Mouse (Mus musculus) forebrain, embryonic 16.5 days (tissue): Measurements from ENCODE around the gene Parp8. TPM values are rescaled to one million over a fixed set of nuclear protein-coding genes. Genes with fewer than 3 reads are reported as not detected.

Experiments
- ATAC-seq: fragments of 200-750 bp; cut with Nextera tagmentation; 2 replicates; pipeline ENCODE4 v1.8.0; 2017; ENCODE audit warnings: mild to moderate bottlenecking, moderate library complexity
- H3K27ac ChIP-seq: fragments of 300-500 bp; sonication (generic); 2 replicates; pipeline ENCODE4 v1.5.1; 2014; ENCODE audit warnings: low read length, control low read depth
- H3K27me3 ChIP-seq: fragments of 300-500 bp; sonication (generic); replicated peaks from 2 replicates; pipeline ENCODE4 v1.6.1; 2014; ENCODE audit warnings: low read length; ENCODE audit not compliant: control insufficient read depth, insufficient read depth
- H3K36me3 ChIP-seq: fragments of 300-500 bp; sonication (generic); 2 replicates; pipeline ENCODE4 v1.6.1; 2014; ENCODE audit not compliant: control insufficient read depth, insufficient read depth
- H3K4me1 ChIP-seq: fragments of 300-500 bp; sonication (generic); replicated peaks from 2 replicates; pipeline ENCODE4 v1.6.1; 2014; ENCODE audit warnings: low read length; ENCODE audit not compliant: control insufficient read depth, insufficient read depth
- H3K4me2 ChIP-seq: fragments of 300-500 bp; sonication (generic); 2 replicates; pipeline ENCODE4 v1.6.1; 2014; ENCODE audit warnings: mild to moderate bottlenecking, low read length, control low read depth
- H3K4me3 ChIP-seq: fragments of 300-500 bp; sonication (generic); replicated peaks from 2 replicates; pipeline ENCODE4 v1.5.1; 2014; ENCODE audit warnings: mild to moderate bottlenecking, low read length, control low read depth
- H3K9ac ChIP-seq: fragments of 300-500 bp; sonication (generic); replicated peaks from 2 replicates; pipeline ENCODE4 v1.6.1; 2014; ENCODE audit warnings: low read depth, low read length, control low read depth
- H3K9me3 ChIP-seq: fragments of 300-500 bp; sonication (generic); 2 replicates; pipeline ENCODE4 v1.6.1; 2016; ENCODE audit warnings: low read length; ENCODE audit not compliant: control insufficient read depth
- WGBS: fragments of 180-500 bp; shearing (Covaris S2); extraction: QIAGEN DNeasy Blood & Tissue Kit; methylation state at CpG from one replicate; pipeline ENCODE4 v1.1.7; 2014; 5-methylcytosine and 5-hydroxymethylcytosine counted together
- polyA plus RNA-seq: library from polyadenylated mRNA; unstranded; fragments of >200 nt; fragmentation: Nextera tagmentation; extraction: Ambion mirVana; gene quantifications from 2 replicates; pipeline ENCODE4 v1.2.1, GENCODE M21; 2015

Parp8 gene
- polyA plus RNA-seq, 1 experiment from 2014 or later = 24.1 TPM

- no peak for ATAC-seq
- WGBS = 68% methylated on average over 7 of the region's 7 CpGs
- Histone ChIP-seq H3K9ac (no peak overlapping the region), H3K27ac (no peak overlapping the region), H3K9me3 (no peaks in the 10 kb centered on the region), H3K36me3 (no peaks in the 10 kb centered on the region), H3K4me3 (no peak overlapping the region), H3K4me2 (no peak overlapping the region), H3K27me3 (no peaks in the 10 kb centered on the region), H3K4me1 (peaks cover 3% of the 10 kb centered on the region; the same call in 1 of the 2 replicates)
Observed at GRCm38 (mm10) chr13:116974081-116974860, 51.1 kb downstream of the Parp8 start.

- no peaks in the 10 kb centered on the region for H3K9me3 ChIP-seq
- 0 out of 2 replicates have a peak, but pooled peaks have one; percentile 7 for ATAC-seq
- H3K27ac ChIP-seq = no peak overlapping the region
- no peak overlapping the region for H3K4me3 ChIP-seq
- H3K4me2 ChIP-seq = no peak overlapping the region
- no peaks in the 10 kb centered on the region for H3K36me3 ChIP-seq
- WGBS = 55% methylated on average over 7 of the region's 7 CpGs
- H3K4me1 ChIP-seq = peaks cover 3% of the 10 kb centered on the region; the same call in 1 of the 2 replicates
- H3K27me3 ChIP-seq = no peaks in the 10 kb centered on the region
- no peak overlapping the region for H3K9ac ChIP-seq
Observed at GRCm38 (mm10) chr13:116973491-116973890, 51.8 kb downstream of the Parp8 start.

GRCm38 (mm10) chr13:116972036-116972611 lies 53.2 kb downstream of the Parp8 start:
- WGBS = 83% methylated on average over 7 of the region's 7 CpGs
- no peak overlapping the region for H3K9ac ChIP-seq
- no peak for ATAC-seq
- no peak overlapping the region for H3K27ac ChIP-seq
- no peaks in the 10 kb centered on the region for H3K9me3 ChIP-seq
- no peaks in the 10 kb centered on the region for H3K27me3 ChIP-seq
- no peak overlapping the region for H3K4me3 ChIP-seq
- no peaks in the 10 kb centered on the region for H3K36me3 ChIP-seq
- H3K4me2 ChIP-seq = no peak overlapping the region
- H3K4me1 ChIP-seq = peaks cover 3% of the 10 kb centered on the region; the same call in 1 of the 2 replicates

GRCm38 (mm10) chr13:116970706-116971428 lies 54.5 kb downstream of the Parp8 start:
- Histone ChIP-seq H3K27ac (no peak overlapping the region), H3K4me2 (no peak overlapping the region), H3K4me3 (no peak overlapping the region), H3K9me3 (no peaks in the 10 kb centered on the region), H3K27me3 (no peaks in the 10 kb centered on the region), H3K36me3 (no peaks in the 10 kb centered on the region), H3K4me1 (peaks cover 3% of the 10 kb centered on the region; the same call in 1 of the 2 replicates), H3K9ac (no peak overlapping the region)
- WGBS = 28% methylated on average over 11 of the region's 11 CpGs
- peak; percentile 89 for ATAC-seq

- no peaks in the 10 kb centered on the region for H3K9me3 ChIP-seq
- no peaks in the 10 kb centered on the region for H3K27me3 ChIP-seq
- H3K36me3 ChIP-seq = no peaks in the 10 kb centered on the region
- ATAC-seq = no peak
- no peak overlapping the region for H3K4me2 ChIP-seq
- 84% methylated on average over 1 of the region's 1 CpGs for WGBS
- H3K9ac ChIP-seq = no peak overlapping the region
- no peak overlapping the region for H3K27ac ChIP-seq
- peaks cover 3% of the 10 kb centered on the region; the same call in 1 of the 2 replicates for H3K4me1 ChIP-seq
- H3K4me3 ChIP-seq = no peak overlapping the region
Observed at GRCm38 (mm10) chr13:116969650-116970049, 55.7 kb downstream of the Parp8 start.

- WGBS = 87% methylated on average over 4 of the region's 4 CpGs
- no peak overlapping the region for H3K9ac ChIP-seq
- no peak for ATAC-seq
- H3K9me3 ChIP-seq = no peaks in the 10 kb centered on the region
- H3K4me1 ChIP-seq = peaks cover 3% of the 10 kb centered on the region; the same call in 1 of the 2 replicates
- no peaks in the 10 kb centered on the region for H3K36me3 ChIP-seq
- no peaks in the 10 kb centered on the region for H3K27me3 ChIP-seq
- no peak overlapping the region for H3K4me3 ChIP-seq
- no peak overlapping the region for H3K27ac ChIP-seq
- no peak overlapping the region for H3K4me2 ChIP-seq
Observed at GRCm38 (mm10) chr13:116968906-116969305, 56.4 kb downstream of the Parp8 start.

- no peak overlapping the region for H3K4me2 ChIP-seq
- no peak overlapping the region for H3K4me3 ChIP-seq
- 92% methylated on average over 3 of the region's 3 CpGs for WGBS
- no peaks in the 10 kb centered on the region for H3K27me3 ChIP-seq
- no peaks in the 10 kb centered on the region for H3K9me3 ChIP-seq
- H3K9ac ChIP-seq = no peak overlapping the region
- no peaks in the 10 kb centered on the region for H3K36me3 ChIP-seq
- ATAC-seq = no peak
- H3K4me1 ChIP-seq = peaks cover 3% of the 10 kb centered on the region; the same call in 1 of the 2 replicates
- H3K27ac ChIP-seq = no peak overlapping the region
Observed at GRCm38 (mm10) chr13:116967459-116967858, 57.9 kb downstream of the Parp8 start.

- Histone ChIP-seq H3K9ac (no peak overlapping the region), H3K4me1 (no peaks in the 10 kb centered on the region), H3K27me3 (no peaks in the 10 kb centered on the region), H3K27ac (no peak overlapping the region), H3K9me3 (no peaks in the 10 kb centered on the region), H3K4me2 (no peak overlapping the region), H3K36me3 (no peaks in the 10 kb centered on the region), H3K4me3 (no peak overlapping the region)
- 77% methylated on average over 15 of the region's 15 CpGs for WGBS
- ATAC-seq = no peak
Observed at GRCm38 (mm10) chr13:116962480-116963462, 62.6 kb downstream of the Parp8 start.
